Mouse (Mus musculus) MEL (cell line): ENCODE data around the gene Dock9. TPM values are rescaled to one million over a fixed set of nuclear protein-coding genes. Genes with fewer than 3 reads are reported as not detected.

Experiments
- DNase-seq: peaks from one replicate; pipeline ENCODE4 v3.0.0; 2011; ENCODE audit warnings: low read depth, low spot score
- H3K27ac ChIP-seq: 2 replicates; pipeline ENCODE4 v1.5.1; 2012; ENCODE audit warnings: low read depth, mild to moderate bottlenecking, control low read depth, low read length, moderate library complexity; ENCODE audit not compliant: control insufficient read depth
- H3K27me3 ChIP-seq, 2 experiments: fragments of 150-350 bp in 1 of 2; sonication (generic) in 1 of 2; 2 replicates each; pipeline ENCODE4 v1.6.1; 2012; ENCODE audit warnings: low read length in 2 of 2, mild to moderate bottlenecking in 2 of 2, improper control_type of control experiment in 1 of 2, moderate library complexity in 1 of 2; ENCODE audit not compliant: insufficient read depth in 2 of 2, control insufficient read depth in 1 of 2
- H3K36me3 ChIP-seq, 2 experiments: 2 replicates each; pipeline ENCODE4 v1.6.1; 2012 to 2014; ENCODE audit warnings: low read length in 2 of 2, improper control_type of control experiment in 1 of 2, inconsistent platforms in 1 of 2, mild to moderate bottlenecking in 1 of 2; ENCODE audit not compliant: insufficient read depth in 2 of 2, control insufficient read depth in 1 of 2
- H3K4me1 ChIP-seq, 2 experiments: fragments of 150-350 bp in 1 of 2; sonication (generic) in 1 of 2; 2 replicates each; pipeline ENCODE4 v1.6.1; 2012; ENCODE audit warnings: low read length in 2 of 2, improper control_type of control experiment in 1 of 2, mild to moderate bottlenecking in 1 of 2; ENCODE audit not compliant: insufficient read depth in 2 of 2, control insufficient read depth in 1 of 2
- H3K4me3 ChIP-seq, 2 experiments: fragments of 150-350 bp in 1 of 2; sonication (generic) in 1 of 2; 2 replicates each; pipeline ENCODE4 v1.5.1; 2012; ENCODE audit warnings: low read depth in 2 of 2, low read length in 2 of 2, mild to moderate bottlenecking in 2 of 2, moderate library complexity in 2 of 2, control low read depth in 1 of 2, improper control_type of control experiment in 1 of 2; ENCODE audit not compliant: control insufficient read depth in 1 of 2, insufficient read depth in 1 of 2
- H3K79me2 ChIP-seq: 2 replicates; pipeline ENCODE4 v1.6.1; 2012; ENCODE audit warnings: mild to moderate bottlenecking, low read length, moderate library complexity; ENCODE audit not compliant: control insufficient read depth, poor library complexity, insufficient read depth
- H3K9ac ChIP-seq: 2 replicates; pipeline ENCODE4 v1.6.1; 2012; ENCODE audit warnings: low read depth, mild to moderate bottlenecking, control low read depth, low read length, moderate library complexity; ENCODE audit not compliant: control insufficient read depth, poor library complexity, severe bottlenecking
- H3K9me3 ChIP-seq: fragments of 150-350 bp; sonication (generic); replicated peaks from 2 replicates; pipeline ENCODE4 v1.6.1; 2012; ENCODE audit warnings: mild to moderate bottlenecking, low read length, improper control_type of control experiment, moderate library complexity; ENCODE audit not compliant: insufficient read depth
- BHLHE40 ChIP-seq: IDR thresholded peaks from 2 replicates; pipeline ENCODE4 v1.6.1; 2012; ENCODE audit warnings: low read depth, mild to moderate bottlenecking, inconsistent platforms, low read length, improper control_type of control experiment, borderline replicate concordance
- CHD2 ChIP-seq: IDR thresholded peaks from 2 replicates; pipeline ENCODE4 v1.6.1; 2011; ENCODE audit warnings: low read length, improper control_type of control experiment
- CTCF ChIP-seq, 3 experiments: IDR thresholded peaks in 2 of 3; conservative IDR thresholded peaks in 1 of 3; 2 replicates each; pipeline ENCODE4 v1.5.1; 2011 to 2012; ENCODE audit warnings: low read length in 3 of 3, low read depth in 2 of 3, mild to moderate bottlenecking in 2 of 3, improper control_type of control experiment in 1 of 3, inconsistent platforms in 1 of 3, mixed read lengths in 1 of 3, moderate library complexity in 1 of 3; ENCODE audit not compliant: control insufficient read depth in 1 of 3, insufficient read depth in 1 of 3, poor library complexity in 1 of 3, severe bottlenecking in 1 of 3
- E2F4 ChIP-seq: IDR thresholded peaks from 2 replicates; pipeline ENCODE4 v1.6.1; 2011; ENCODE audit warnings: low read depth, low read length, improper control_type of control experiment, borderline replicate concordance
- EP300 ChIP-seq, 2 experiments: IDR thresholded peaks; 2 replicates each; pipeline ENCODE4 v1.6.1; 2011; ENCODE audit warnings: improper control_type of control experiment in 2 of 2, low read length in 2 of 2, low read depth in 1 of 2, mild to moderate bottlenecking in 1 of 2
- ETS1 ChIP-seq: IDR thresholded peaks from 2 replicates; pipeline ENCODE4 v1.6.1; 2012; ENCODE audit warnings: low read depth, mild to moderate bottlenecking, inconsistent platforms, low read length, improper control_type of control experiment, moderate library complexity
- HCFC1 ChIP-seq: IDR thresholded peaks from 2 replicates; pipeline ENCODE4 v1.6.1; 2012; ENCODE audit warnings: low read depth, mild to moderate bottlenecking, inconsistent platforms, low read length, improper control_type of control experiment, moderate library complexity
- KAT2A ChIP-seq: conservative IDR thresholded peaks from 2 replicates; pipeline ENCODE4 v1.6.1; 2012; ENCODE audit warnings: low read depth, low read length, improper control_type of control experiment, inconsistent platforms
- MAZ ChIP-seq: IDR thresholded peaks from 2 replicates; pipeline ENCODE4 v1.6.1; 2012; ENCODE audit warnings: low read depth, mild to moderate bottlenecking, inconsistent platforms, low read length, improper control_type of control experiment
- MEF2A ChIP-seq: IDR thresholded peaks from 2 replicates; pipeline ENCODE4 v1.6.1; 2014; ENCODE audit warnings: low read depth, mild to moderate bottlenecking, inconsistent platforms, low read length, improper control_type of control experiment; ENCODE audit not compliant: poor library complexity, insufficient replicate concordance, severe bottlenecking; ENCODE audit errors: extremely low read depth
- MXI1 ChIP-seq: IDR thresholded peaks from 2 replicates; pipeline ENCODE4 v1.6.1; 2011; ENCODE audit warnings: mild to moderate bottlenecking, low read depth, low read length, improper control_type of control experiment
- MYB ChIP-seq: IDR thresholded peaks from 2 replicates; pipeline ENCODE4 v1.6.1; 2011; ENCODE audit warnings: mild to moderate bottlenecking, low read depth, low read length, improper control_type of control experiment
- NELFE ChIP-seq: IDR thresholded peaks from 2 replicates; pipeline ENCODE4 v1.6.1; 2011; ENCODE audit warnings: low read depth, low read length, improper control_type of control experiment
- NRF1 ChIP-seq: IDR thresholded peaks from 2 replicates; pipeline ENCODE4 v1.6.1; 2014; ENCODE audit warnings: low read depth, mild to moderate bottlenecking, inconsistent platforms, low read length, improper control_type of control experiment, moderate library complexity; ENCODE audit not compliant: poor library complexity, insufficient read depth, severe bottlenecking
- POLR2AphosphoS2 ChIP-seq: IDR thresholded peaks from 2 replicates; pipeline ENCODE4 v1.6.1; 2011; ENCODE audit warnings: low read length, improper control_type of control experiment
- RCOR1 ChIP-seq: IDR thresholded peaks from 2 replicates; pipeline ENCODE4 v1.6.1; 2012; ENCODE audit warnings: low read depth, mild to moderate bottlenecking, inconsistent platforms, low read length, improper control_type of control experiment
- SIN3A ChIP-seq: IDR thresholded peaks from 2 replicates; pipeline ENCODE4 v1.6.1; 2012; ENCODE audit warnings: low read length, improper control_type of control experiment, inconsistent platforms
- SMC3 ChIP-seq: IDR thresholded peaks from 2 replicates; pipeline ENCODE4 v1.6.1; 2011; ENCODE audit warnings: low read depth, low read length, improper control_type of control experiment
- TCF12 ChIP-seq: IDR thresholded peaks from 2 replicates; pipeline ENCODE4 v1.6.1; 2014; ENCODE audit warnings: low read depth, mild to moderate bottlenecking, inconsistent platforms, low read length, improper control_type of control experiment, moderate library complexity
- UBTF ChIP-seq: IDR thresholded peaks from 2 replicates; pipeline ENCODE4 v1.6.1; 2012; ENCODE audit warnings: low read depth, mild to moderate bottlenecking, inconsistent platforms, low read length, improper control_type of control experiment, moderate library complexity, borderline replicate concordance; ENCODE audit not compliant: insufficient read depth
- USF2 ChIP-seq, 2 experiments: IDR thresholded peaks; 2 replicates each; pipeline ENCODE4 v1.6.1; 2011 to 2012; ENCODE audit warnings: improper control_type of control experiment in 2 of 2, low read length in 2 of 2, borderline replicate concordance in 1 of 2, inconsistent platforms in 1 of 2, low read depth in 1 of 2, mild to moderate bottlenecking in 1 of 2; ENCODE audit not compliant: insufficient read depth in 1 of 2
- ZC3H11A ChIP-seq: IDR thresholded peaks from 2 replicates; pipeline ENCODE4 v1.6.1; 2012; ENCODE audit warnings: low read depth, mild to moderate bottlenecking, inconsistent platforms, low read length, improper control_type of control experiment
- ZKSCAN1 ChIP-seq: IDR thresholded peaks from 2 replicates; pipeline ENCODE4 v1.6.1; 2012; ENCODE audit warnings: low read depth, mild to moderate bottlenecking, inconsistent platforms, low read length, improper control_type of control experiment, moderate library complexity
- ZNF384 ChIP-seq: IDR thresholded peaks from 2 replicates; pipeline ENCODE4 v1.6.1; 2012; ENCODE audit warnings: low read depth, mild to moderate bottlenecking, inconsistent platforms, low read length, improper control_type of control experiment
- polyA plus RNA-seq, 2 experiments: library from polyadenylated mRNA; stranded (reverse) in 1 of 2; unstranded in 1 of 2; fragments of >175 nt in 1 of 2; fragments of >200 nt in 1 of 2; gene quantifications; 2 replicates each; pipeline versions ENCODE4 v1.2.1 to v1.2.4; 2012; ENCODE audit warnings: low replicate concordance in 2 of 2, low read depth in 1 of 2; ENCODE audit not compliant: insufficient read length in 2 of 2, insufficient read depth in 1 of 2, missing spikeins in 1 of 2
- total RNA-seq: library from RNA; depleted of rRNA; stranded (reverse); fragments of 300-350 nt; gene quantifications from 2 replicates; pipeline ENCODE4 v1.2.3, GENCODE M21; 2012

The Dock9 gene
- total and polyA plus RNA-seq, 3 experiments = 6.3 to 9.4 TPM; not detected in 1

GRCm38 (mm10) chr14:121641271-121641670 is 156.4 kb downstream of the Dock9 start:
- H3K36me3 ChIP-seq = no peaks in the 10 kb centered on the region; a peak in 1 of 4 replicates
- H3K9ac ChIP-seq = no peak overlapping the region
- TF ChIP-seq ETS1 (no peak), POLR2AphosphoS2 (no peak), ZNF384 (no peak), BHLHE40 (no peak), SIN3A (no peak), NELFE (no peak), HCFC1 (no peak), KAT2A (no peak), EP300 (IDR thresholded peaks at IDR 0.05; ENCODE audit: low read depth in 1 of 2, low read length in 2 of 2) (no peak), CHD2 (no peak)
- no peaks in the 10 kb centered on the region for H3K27me3 ChIP-seq
- no peak overlapping the region for H3K27ac ChIP-seq
- H3K9me3 ChIP-seq = no peaks in the 10 kb centered on the region
- H3K79me2 ChIP-seq = no peaks in the 10 kb centered on the region
- no peak overlapping the region for H3K4me3 ChIP-seq
- DNase-seq = peak; percentile 41
- H3K4me1 ChIP-seq = no peaks in the 10 kb centered on the region

- no peaks in the 10 kb centered on the region for H3K27me3 ChIP-seq
- H3K79me2 ChIP-seq = no peaks in the 10 kb centered on the region
- H3K9me3 ChIP-seq = no peaks in the 10 kb centered on the region
- TF ChIP-seq ZC3H11A (no peak), MEF2A (no peak), UBTF (no peak), NRF1 (no peak), RCOR1 (no peak), ZKSCAN1 (no peak), MAZ (no peak), SIN3A (no peak), MXI1 (no peak), E2F4 (no peak), CTCF (IDR thresholded peaks at IDR 0.05 in 2 of 3, conservative IDR thresholded peaks at IDR 0.05 in 1 of 3; ENCODE audit: control insufficient read depth in 1 of 3, insufficient read depth in 1 of 3, low read depth in 2 of 3, low read length in 3 of 3, poor library complexity in 1 of 3, severe bottlenecking in 1 of 3) (no peak), SMC3 (no peak), TCF12 (no peak), USF2 (IDR thresholded peaks at IDR 0.05; ENCODE audit: borderline replicate concordance in 1 of 2, insufficient read depth in 1 of 2, low read depth in 1 of 2, low read length in 2 of 2) (no peak), HCFC1 (no peak), ETS1 (no peak), MYB (no peak)
- no peak overlapping the region for H3K27ac ChIP-seq
- DNase-seq = no peak
- H3K9ac ChIP-seq = no peak overlapping the region
- no peak overlapping the region for H3K4me3 ChIP-seq
- H3K36me3 ChIP-seq = no peaks in the 10 kb centered on the region; a peak in 1 of 4 replicates
- no peaks in the 10 kb centered on the region for H3K4me1 ChIP-seq
Measured at GRCm38 (mm10) chr14:121636935-121637510, 160.6 kb downstream of the Dock9 start.
